Mouse (Mus musculus): ENCODE measurements around the gene Gp1bb. TPM values are rescaled to one million over a fixed set of nuclear protein-coding genes. Genes with fewer than 3 reads are reported as not detected.

The Gp1bb gene
- polyA plus RNA-seq, 1 experiment = not detected

- TF ChIP-seq GATA1 (IDR thresholded peaks at IDR 0.05; ENCODE audit: low read length) = no peak
Measured at GRCm38 (mm10) chr16:18621362-18622001, 721 bp downstream of the Gp1bb start.

- TF ChIP-seq GATA1 (IDR thresholded peaks at IDR 0.05; ENCODE audit: low read length) = no peak
Measured at GRCm38 (mm10) chr16:18620601-18621361, 1.4 kb downstream of the Gp1bb start.

- TF ChIP-seq GATA1 (IDR thresholded peaks at IDR 0.05; ENCODE audit: low read length) = no peak
Measured at GRCm38 (mm10) chr16:18620201-18620600, 2.0 kb downstream of the Gp1bb start.

- TF ChIP-seq GATA1 (IDR thresholded peaks at IDR 0.05; ENCODE audit: low read length) = no peak
Measured at GRCm38 (mm10) chr16:18619110-18619509, 3.1 kb downstream of the Gp1bb start.

GRCm38 (mm10) chr16:18618297-18618696 is 3.9 kb downstream of the Gp1bb start:
- TF ChIP-seq GATA1 (IDR thresholded peaks at IDR 0.05; ENCODE audit: low read length) = no peak

GRCm38 (mm10) chr16:18617370-18618065 is 4.7 kb downstream of the Gp1bb start:
- TF ChIP-seq GATA1 (IDR thresholded peaks at IDR 0.05; ENCODE audit: low read length) = no peak

GRCm38 (mm10) chr16:18613301-18613700 is 8.9 kb downstream of the Gp1bb start:
- no peak for TF ChIP-seq GATA1 (IDR thresholded peaks at IDR 0.05; ENCODE audit: low read length)

GRCm38 (mm10) chr16:18611752-18612151 is 10.5 kb downstream of the Gp1bb start:
- TF ChIP-seq GATA1 (IDR thresholded peaks at IDR 0.05; ENCODE audit: low read length) = no peak

- no peak for TF ChIP-seq GATA1 (IDR thresholded peaks at IDR 0.05; ENCODE audit: low read length)
Measured at GRCm38 (mm10) chr16:18609099-18609498, 13.1 kb downstream of the Gp1bb start.

- TF ChIP-seq GATA1 (IDR thresholded peaks at IDR 0.05; ENCODE audit: low read length) = no peak
Measured at GRCm38 (mm10) chr16:18608226-18608625, 14.0 kb downstream of the Gp1bb start.

GRCm38 (mm10) chr16:18605705-18606104 is 16.5 kb downstream of the Gp1bb start:
- TF ChIP-seq GATA1 (IDR thresholded peaks at IDR 0.05; ENCODE audit: low read length) = no peak

GRCm38 (mm10) chr16:18604267-18604701 is 17.9 kb downstream of the Gp1bb start:
- no peak for TF ChIP-seq GATA1 (IDR thresholded peaks at IDR 0.05; ENCODE audit: low read length)

- TF ChIP-seq GATA1 (IDR thresholded peaks at IDR 0.05; ENCODE audit: low read length) = no peak
Measured at GRCm38 (mm10) chr16:18601447-18601846, 20.8 kb downstream of the Gp1bb start.

- no peak for TF ChIP-seq GATA1 (IDR thresholded peaks at IDR 0.05; ENCODE audit: low read length)
Measured at GRCm38 (mm10) chr16:18598006-18598405, 24.2 kb downstream of the Gp1bb start.

GRCm38 (mm10) chr16:18596255-18596654 is 25.9 kb downstream of the Gp1bb start:
- TF ChIP-seq GATA1 (IDR thresholded peaks at IDR 0.05; ENCODE audit: low read length) = no peak

- no peak for TF ChIP-seq GATA1 (IDR thresholded peaks at IDR 0.05; ENCODE audit: low read length)
Measured at GRCm38 (mm10) chr16:18593930-18594329, 28.3 kb downstream of the Gp1bb start.

Measured in G1E-ER4 (cell line).